Mouse (Mus musculus): ENCODE data around the gene Colq. TPM values are rescaled to one million over a fixed set of nuclear protein-coding genes. Genes with fewer than 3 reads are reported as not detected.

Gene Colq
- polyA plus RNA-seq, 1 experiment from 2014 or later: 3.3 TPM

GRCm38 (mm10) chr14:31572561-31573175 is 18.5 kb downstream of the Colq start:
- Histone ChIP-seq H3K36me3 (no peaks in the 10 kb centered on the region), H3K27me3 (no peaks in the 10 kb centered on the region)
- 80% methylated on average over 9 of the region's 9 CpGs for WGBS

GRCm38 (mm10) chr14:31571419-31571818 is 19.7 kb downstream of the Colq start:
- H3K9me3 ChIP-seq: no peaks in the 10 kb centered on the region
- H3K4me3 ChIP-seq: no peak overlapping the region
- H3K4me1 ChIP-seq: peaks cover 19% of the 10 kb centered on the region
- H3K27ac ChIP-seq: no peak overlapping the region
- no peak overlapping the region for H3K9ac ChIP-seq
- ATAC-seq (ENCODE audit: low FRiP score, low read depth): no peak
- no peaks in the 10 kb centered on the region for H3K27me3 ChIP-seq
- 73% methylated on average over 5 of the region's 5 CpGs for WGBS
- H3K4me2 ChIP-seq (replicated peaks): no peak overlapping the region
- H3K36me3 ChIP-seq: no peaks in the 10 kb centered on the region

More at GRCm38 (mm10) chr14:31572561-31573175, 18.5 kb downstream of the Colq start:
- H3K4me2 ChIP-seq (replicated peaks): no peak overlapping the region
- H3K27ac ChIP-seq: no peak overlapping the region
- no peak overlapping the region for H3K4me3 ChIP-seq
- no peaks in the 10 kb centered on the region for H3K9me3 ChIP-seq
- peaks cover 31% of the 10 kb centered on the region for H3K4me1 ChIP-seq
- ATAC-seq (ENCODE audit: low FRiP score, low read depth): no peak
- no peak overlapping the region for H3K9ac ChIP-seq

- no peak for ATAC-seq (ENCODE audit: low FRiP score, low read depth)
- Histone ChIP-seq H3K4me2 (replicated peaks) (no peak overlapping the region), H3K4me1 (peaks cover 12% of the 10 kb centered on the region), H3K27me3 (no peaks in the 10 kb centered on the region), H3K4me3 (no peak overlapping the region), H3K9me3 (no peaks in the 10 kb centered on the region), H3K27ac (no peak overlapping the region), H3K9ac (no peak overlapping the region), H3K36me3 (no peaks in the 10 kb centered on the region)
- 56% methylated on average over 6 of the region's 6 CpGs for WGBS
These were observed 20.8 kb downstream of the Colq start for GRCm38 (mm10) chr14:31570131-31570951.

- H3K27me3 ChIP-seq: no peaks in the 10 kb centered on the region
- no peaks in the 10 kb centered on the region for H3K9me3 ChIP-seq
- 64% methylated on average over 7 of the region's 7 CpGs for WGBS
- no peak overlapping the region for H3K4me2 ChIP-seq (replicated peaks)
- H3K36me3 ChIP-seq: no peaks in the 10 kb centered on the region
- H3K27ac ChIP-seq: no peak overlapping the region
- no peak overlapping the region for H3K9ac ChIP-seq
- peaks cover 23% of the 10 kb centered on the region for H3K4me1 ChIP-seq
- peak; percentile 58 for ATAC-seq (ENCODE audit: low FRiP score, low read depth)
- H3K4me3 ChIP-seq: no peak overlapping the region
These were observed 22.0 kb downstream of the Colq start for GRCm38 (mm10) chr14:31569151-31569631.

GRCm38 (mm10) chr14:31565478-31566212 is 25.5 kb downstream of the Colq start:
- no peaks in the 10 kb centered on the region for H3K36me3 ChIP-seq
- 0 out of 2 replicates have a peak overlapping the region, but pooled peaks have one; percentile 21 for H3K9ac ChIP-seq
- 40% methylated on average over 9 of the region's 9 CpGs for WGBS
- H3K4me3 ChIP-seq: no peak overlapping the region
- H3K27ac ChIP-seq: peak overlapping the region; percentile 55; the same call in 1 of the 2 replicates
- no peaks in the 10 kb centered on the region for H3K9me3 ChIP-seq
- no peak for ATAC-seq (ENCODE audit: low FRiP score, low read depth)
- no peak overlapping the region for H3K4me2 ChIP-seq (replicated peaks)
- peaks cover 31% of the 10 kb centered on the region for H3K4me1 ChIP-seq
- no peaks in the 10 kb centered on the region for H3K27me3 ChIP-seq

- Histone ChIP-seq H3K27me3 (no peaks in the 10 kb centered on the region), H3K36me3 (no peaks in the 10 kb centered on the region), H3K4me2 (replicated peaks) (0 out of 2 replicates have a peak overlapping the region, but pooled peaks have one; percentile 3), H3K4me1 (peaks cover 29% of the 10 kb centered on the region), H3K9me3 (no peaks in the 10 kb centered on the region), H3K4me3 (no peak overlapping the region), H3K9ac (0 out of 2 replicates have a peak overlapping the region, but pooled peaks have one; percentile 21), H3K27ac (peak overlapping the region; percentile 55; the same call in 1 of the 2 replicates)
- 4% methylated on average over 6 of the region's 6 CpGs for WGBS
- peak; percentile 45 for ATAC-seq (ENCODE audit: low FRiP score, low read depth)
These were observed 26.5 kb downstream of the Colq start for GRCm38 (mm10) chr14:31564452-31565179.

- no peaks in the 10 kb centered on the region for H3K36me3 ChIP-seq
- H3K9ac ChIP-seq: no peak overlapping the region
- no peaks in the 10 kb centered on the region for H3K9me3 ChIP-seq
- no peak for ATAC-seq (ENCODE audit: low FRiP score, low read depth)
- 35% methylated on average over 5 of the region's 5 CpGs for WGBS
- H3K27me3 ChIP-seq: no peaks in the 10 kb centered on the region
- H3K4me1 ChIP-seq: peaks cover 27% of the 10 kb centered on the region
- H3K27ac ChIP-seq: no peak overlapping the region
- no peak overlapping the region for H3K4me3 ChIP-seq
- H3K4me2 ChIP-seq (replicated peaks): no peak overlapping the region
These were observed 30.3 kb downstream of the Colq start for GRCm38 (mm10) chr14:31560886-31561285.

GRCm38 (mm10) chr14:31559216-31559615 is 31.9 kb downstream of the Colq start:
- Histone ChIP-seq H3K9ac (no peak overlapping the region), H3K9me3 (no peaks in the 10 kb centered on the region), H3K27ac (no peak overlapping the region), H3K4me1 (peaks cover 18% of the 10 kb centered on the region), H3K27me3 (no peaks in the 10 kb centered on the region), H3K4me2 (replicated peaks) (no peak overlapping the region), H3K36me3 (no peaks in the 10 kb centered on the region), H3K4me3 (no peak overlapping the region)
- no peak for ATAC-seq (ENCODE audit: low FRiP score, low read depth)
- 64% methylated on average over 5 of the region's 5 CpGs for WGBS

- Histone ChIP-seq H3K4me1 (peaks cover 16% of the 10 kb centered on the region), H3K27me3 (no peaks in the 10 kb centered on the region), H3K27ac (no peak overlapping the region), H3K4me3 (no peak overlapping the region), H3K9me3 (no peaks in the 10 kb centered on the region), H3K9ac (no peak overlapping the region), H3K4me2 (replicated peaks) (no peak overlapping the region), H3K36me3 (no peaks in the 10 kb centered on the region)
- no peak for ATAC-seq (ENCODE audit: low FRiP score, low read depth)
- 66% methylated on average over 9 of the region's 9 CpGs for WGBS
These were observed 33.4 kb downstream of the Colq start for GRCm38 (mm10) chr14:31557784-31558183.

GRCm38 (mm10) chr14:31557273-31557672 is 33.9 kb downstream of the Colq start:
- Histone ChIP-seq H3K4me1 (peaks cover 16% of the 10 kb centered on the region), H3K9ac (no peak overlapping the region), H3K27ac (no peak overlapping the region), H3K36me3 (no peaks in the 10 kb centered on the region), H3K4me2 (replicated peaks) (no peak overlapping the region), H3K4me3 (no peak overlapping the region), H3K27me3 (no peaks in the 10 kb centered on the region), H3K9me3 (no peaks in the 10 kb centered on the region)
- 70% methylated on average over 8 of the region's 8 CpGs for WGBS
- ATAC-seq (ENCODE audit: low FRiP score, low read depth): no peak

- H3K9me3 ChIP-seq: no peaks in the 10 kb centered on the region
- WGBS: 84% methylated on average over 9 of the region's 9 CpGs
- ATAC-seq (ENCODE audit: low FRiP score, low read depth): no peak
- no peak overlapping the region for H3K9ac ChIP-seq
- no peaks in the 10 kb centered on the region for H3K27me3 ChIP-seq
- H3K4me2 ChIP-seq (replicated peaks): no peak overlapping the region
- H3K4me1 ChIP-seq: peaks cover 16% of the 10 kb centered on the region
- H3K4me3 ChIP-seq: no peak overlapping the region
- H3K36me3 ChIP-seq: no peaks in the 10 kb centered on the region
- H3K27ac ChIP-seq: no peak overlapping the region
These were observed 34.5 kb downstream of the Colq start for GRCm38 (mm10) chr14:31556526-31557260.

All from limb, embryonic 13.5 days (tissue).